Mouse (Mus musculus) heart, embryonic 15.5 days (tissue): ENCODE data around the gene Cenpb. TPM values are rescaled to one million over a fixed set of nuclear protein-coding genes. Genes with fewer than 3 reads are reported as not detected.

Experiments
- ATAC-seq: fragments of 200-750 bp; cut with Nextera tagmentation; replicated peaks from 2 replicates; pipeline ENCODE4 v1.8.0; 2017; ENCODE audit warnings: low read depth, moderate TSS enrichment; ENCODE audit not compliant: insufficient number of reproducible peaks, insufficient read depth, low FRiP score
- H3K27ac ChIP-seq: fragments of 300-500 bp; sonication (generic); 2 replicates; pipeline ENCODE4 v1.5.1; 2015; ENCODE audit warnings: mild to moderate bottlenecking, inconsistent platforms
- H3K27me3 ChIP-seq: fragments of 300-500 bp; sonication (generic); 2 replicates; pipeline ENCODE4 v1.6.1; 2015; ENCODE audit warnings: inconsistent platforms
- H3K36me3 ChIP-seq: fragments of 300-500 bp; sonication (generic); 2 replicates; pipeline ENCODE4 v1.6.1; 2015; ENCODE audit warnings: mild to moderate bottlenecking, inconsistent platforms
- H3K4me1 ChIP-seq: fragments of 300-500 bp; sonication (generic); replicated peaks from 2 replicates; pipeline ENCODE4 v1.6.1; 2015; ENCODE audit warnings: inconsistent platforms
- H3K4me2 ChIP-seq: fragments of 300-500 bp; sonication (generic); 2 replicates; pipeline ENCODE4 v1.6.1; 2015; ENCODE audit warnings: inconsistent platforms, mild to moderate bottlenecking, moderate library complexity
- H3K4me3 ChIP-seq: fragments of 300-500 bp; sonication (generic); 2 replicates; pipeline ENCODE4 v1.5.1; 2015; ENCODE audit warnings: mild to moderate bottlenecking, inconsistent platforms
- H3K9ac ChIP-seq: fragments of 300-500 bp; sonication (generic); 2 replicates; pipeline ENCODE4 v1.6.1; 2015; ENCODE audit warnings: mild to moderate bottlenecking, inconsistent platforms
- H3K9me3 ChIP-seq: fragments of 300-500 bp; sonication (generic); replicated peaks from 2 replicates; pipeline ENCODE4 v1.6.1; 2016; ENCODE audit warnings: inconsistent platforms
- WGBS: fragments of 180-500 bp; shearing (Covaris S2); methylation state at CpG from one replicate; pipeline ENCODE4 v1.1.7; 2015; ENCODE audit warnings: mixed read lengths; 5-methylcytosine and 5-hydroxymethylcytosine counted together
- polyA plus RNA-seq: library from polyadenylated mRNA; unstranded; fragments of >200 nt; fragmentation: Nextera tagmentation; extraction: Ambion mirVana; gene quantifications from 2 replicates; pipeline ENCODE4 v1.2.1, GENCODE M21; 2015

The Cenpb gene
- polyA plus RNA-seq, 1 experiment from 2014 or later = 7.5 TPM

- Histone ChIP-seq H3K36me3 (no peaks in the 10 kb centered on the region), H3K4me3 (no peak overlapping the region), H3K27ac (no peak overlapping the region), H3K4me1 (peaks cover 51% of the 10 kb centered on the region), H3K4me2 (peak overlapping the region; percentile 93; the same call in 1 of the 2 replicates), H3K27me3 (peaks cover 25% of the 10 kb centered on the region), H3K9ac (no peak overlapping the region), H3K9me3 (no peaks in the 10 kb centered on the region)
- 60% methylated on average over 5 of the region's 5 CpGs for WGBS
- no peak for ATAC-seq
Observed at GRCm38 (mm10) chr2:131176491-131176890, 3.4 kb downstream of the Cenpb start.

GRCm38 (mm10) chr2:131175945-131176309 is 3.9 kb downstream of the Cenpb start:
- Histone ChIP-seq H3K4me1 (peaks cover 55% of the 10 kb centered on the region), H3K9ac (no peak overlapping the region), H3K9me3 (no peaks in the 10 kb centered on the region), H3K4me2 (0 out of 2 replicates have a peak overlapping the region, but pooled peaks have one; percentile 93), H3K36me3 (no peaks in the 10 kb centered on the region), H3K27me3 (peaks cover 30% of the 10 kb centered on the region), H3K27ac (no peak overlapping the region), H3K4me3 (no peak overlapping the region)
- 98% methylated on average over 1 of the region's 1 CpGs for WGBS
- no peak for ATAC-seq

GRCm38 (mm10) chr2:131175286-131175944 is 4.5 kb downstream of the Cenpb start:
- no peak overlapping the region for H3K4me2 ChIP-seq
- no peaks in the 10 kb centered on the region for H3K36me3 ChIP-seq
- H3K9me3 ChIP-seq = no peaks in the 10 kb centered on the region
- H3K9ac ChIP-seq = no peak overlapping the region
- peaks cover 56% of the 10 kb centered on the region for H3K4me1 ChIP-seq
- no peak overlapping the region for H3K27ac ChIP-seq
- H3K27me3 ChIP-seq = peaks cover 35% of the 10 kb centered on the region
- 79% methylated on average over 3 of the region's 3 CpGs for WGBS
- H3K4me3 ChIP-seq = no peak overlapping the region
- no peak for ATAC-seq

- H3K4me2 ChIP-seq = peak overlapping the region; percentile 76
- no peaks in the 10 kb centered on the region for H3K9me3 ChIP-seq
- no peaks in the 10 kb centered on the region for H3K36me3 ChIP-seq
- no peak overlapping the region for H3K9ac ChIP-seq
- no peak overlapping the region for H3K27ac ChIP-seq
- WGBS = 5% methylated on average over 11 of the region's 11 CpGs
- H3K4me1 ChIP-seq = peaks cover 52% of the 10 kb centered on the region
- ATAC-seq = peak; percentile 47; the same call in 1 of the 2 replicates
- peak overlapping the region; percentile 42 for H3K4me3 ChIP-seq
- H3K27me3 ChIP-seq = peaks cover 38% of the 10 kb centered on the region
Observed at GRCm38 (mm10) chr2:131174700-131175099, 5.2 kb downstream of the Cenpb start.

GRCm38 (mm10) chr2:131172322-131172721 is 7.5 kb downstream of the Cenpb start:
- no peak overlapping the region for H3K4me3 ChIP-seq
- WGBS = 44% methylated on average over 9 of the region's 9 CpGs
- ATAC-seq = no peak
- H3K9ac ChIP-seq = no peak overlapping the region
- H3K9me3 ChIP-seq = no peaks in the 10 kb centered on the region
- H3K4me1 ChIP-seq = peaks cover 30% of the 10 kb centered on the region
- no peaks in the 10 kb centered on the region for H3K36me3 ChIP-seq
- no peak overlapping the region for H3K4me2 ChIP-seq
- H3K27me3 ChIP-seq = peaks cover 42% of the 10 kb centered on the region
- no peak overlapping the region for H3K27ac ChIP-seq

- H3K9ac ChIP-seq = peak overlapping the region; percentile 19; the same call in 1 of the 2 replicates
Observed at GRCm38 (mm10) chr2:131171401-131172104, 8.3 kb downstream of the Cenpb start.

GRCm38 (mm10) chr2:131170936-131171335 is 8.9 kb downstream of the Cenpb start:
- Histone ChIP-seq H3K4me2 (peak overlapping the region; percentile 59), H3K4me3 (peak overlapping the region; percentile 32), H3K9ac (no peak overlapping the region), H3K9me3 (no peaks in the 10 kb centered on the region), H3K36me3 (no peaks in the 10 kb centered on the region), H3K27me3 (peaks cover 42% of the 10 kb centered on the region), H3K4me1 (peaks cover 18% of the 10 kb centered on the region), H3K27ac (no peak overlapping the region)
- ATAC-seq = no peak
- 20% methylated on average over 9 of the region's 9 CpGs for WGBS

More at GRCm38 (mm10) chr2:131171401-131172104, 8.3 kb downstream of the Cenpb start:
- Histone ChIP-seq H3K4me2 (peak overlapping the region; percentile 59), H3K4me1 (peaks cover 22% of the 10 kb centered on the region), H3K27ac (no peak overlapping the region), H3K9me3 (no peaks in the 10 kb centered on the region), H3K36me3 (no peaks in the 10 kb centered on the region), H3K4me3 (peak overlapping the region; percentile 32), H3K27me3 (peaks cover 42% of the 10 kb centered on the region)
- ATAC-seq = 0 out of 2 replicates have a peak, but pooled peaks have one; percentile 23
- 10% methylated on average over 43 of the region's 43 CpGs for WGBS

GRCm38 (mm10) chr2:131168914-131169313 is 11.0 kb downstream of the Cenpb start:
- Histone ChIP-seq H3K9me3 (no peaks in the 10 kb centered on the region), H3K27me3 (peaks cover 41% of the 10 kb centered on the region), H3K4me3 (no peak overlapping the region), H3K27ac (no peak overlapping the region), H3K4me1 (peaks cover 9% of the 10 kb centered on the region; the same call in 1 of the 2 replicates), H3K4me2 (no peak overlapping the region), H3K9ac (no peak overlapping the region), H3K36me3 (no peaks in the 10 kb centered on the region)
- no peak for ATAC-seq
- 55% methylated on average over 1 of the region's 1 CpGs for WGBS

GRCm38 (mm10) chr2:131167984-131168383 is 11.9 kb downstream of the Cenpb start:
- Histone ChIP-seq H3K4me3 (no peak overlapping the region), H3K27ac (no peak overlapping the region), H3K36me3 (no peaks in the 10 kb centered on the region), H3K4me2 (no peak overlapping the region), H3K27me3 (peaks cover 32% of the 10 kb centered on the region), H3K4me1 (peaks cover 9% of the 10 kb centered on the region; the same call in 1 of the 2 replicates), H3K9me3 (no peaks in the 10 kb centered on the region), H3K9ac (no peak overlapping the region)
- WGBS = 72% methylated on average over 6 of the region's 6 CpGs
- ATAC-seq = no peak

GRCm38 (mm10) chr2:131166172-131166571 is 13.7 kb downstream of the Cenpb start:
- H3K27ac ChIP-seq = no peak overlapping the region
- H3K9ac ChIP-seq = no peak overlapping the region
- H3K4me1 ChIP-seq = 0 out of 2 replicates have a peak, but pooled peaks cover 3% of the 10 kb centered on the region
- 92% methylated on average over 2 of the region's 2 CpGs for WGBS
- no peak overlapping the region for H3K4me3 ChIP-seq
- ATAC-seq = no peak
- peaks cover 14% of the 10 kb centered on the region for H3K27me3 ChIP-seq
- no peak overlapping the region for H3K4me2 ChIP-seq
- H3K9me3 ChIP-seq = no peaks in the 10 kb centered on the region
- H3K36me3 ChIP-seq = no peaks in the 10 kb centered on the region

- Histone ChIP-seq H3K36me3 (no peaks in the 10 kb centered on the region), H3K4me3 (no peak overlapping the region), H3K9me3 (no peaks in the 10 kb centered on the region), H3K27me3 (no peaks in the 10 kb centered on the region), H3K27ac (no peak overlapping the region), H3K4me2 (no peak overlapping the region), H3K4me1 (peaks cover 7% of the 10 kb centered on the region), H3K9ac (no peak overlapping the region)
- WGBS = 70% methylated on average over 7 of the region's 7 CpGs
- ATAC-seq = no peak
Observed at GRCm38 (mm10) chr2:131163924-131164323, 15.9 kb downstream of the Cenpb start.
